Mouse (Mus musculus): ENCODE data around the gene Coq5.

Gene Coq5

GRCm38 (mm10) chr5:115266787-115267468 lies 12.5 kb upstream of the Coq5 start:
- no peak for DNase-seq (ENCODE audit: low read depth, low spot score)

GRCm38 (mm10) chr5:115267469-115268045 lies 11.9 kb upstream of the Coq5 start:
- DNase-seq (ENCODE audit: low read depth, low spot score): no peak

GRCm38 (mm10) chr5:115268266-115268665 lies 11.2 kb upstream of the Coq5 start:
- no peak for DNase-seq (ENCODE audit: low read depth, low spot score)

- DNase-seq (ENCODE audit: low read depth, low spot score): no peak
Observed at GRCm38 (mm10) chr5:115269969-115270368, 9.5 kb upstream of the Coq5 start.

- peak; percentile 54 for DNase-seq (ENCODE audit: low read depth, low spot score)
Observed at GRCm38 (mm10) chr5:115271931-115272811, 7.3 kb upstream of the Coq5 start.

- peak; percentile 98 for DNase-seq (ENCODE audit: low read depth, low spot score)
Observed at GRCm38 (mm10) chr5:115272812-115273548, 6.5 kb upstream of the Coq5 start, which contains the start of gene Rnf10. Gene Rnf10 (minus strand): TSS chr5:115272898.

GRCm38 (mm10) chr5:115273549-115274135 lies 5.8 kb upstream of the Coq5 start:
- DNase-seq (ENCODE audit: low read depth, low spot score): no peak

- DNase-seq (ENCODE audit: low read depth, low spot score): no peak
Observed at GRCm38 (mm10) chr5:115274353-115274752, 5.1 kb upstream of the Coq5 start.

GRCm38 (mm10) chr5:115274771-115275170 lies 4.7 kb upstream of the Coq5 start:
- no peak for DNase-seq (ENCODE audit: low read depth, low spot score)

GRCm38 (mm10) chr5:115275998-115276397 lies 3.5 kb upstream of the Coq5 start:
- DNase-seq (ENCODE audit: low read depth, low spot score): peak; percentile 58

GRCm38 (mm10) chr5:115278053-115278452 lies 1.4 kb upstream of the Coq5 start:
- no peak for DNase-seq (ENCODE audit: low read depth, low spot score)

- DNase-seq (ENCODE audit: low read depth, low spot score): no peak
Observed at GRCm38 (mm10) chr5:115278785-115279184, 681 bp upstream of the Coq5 start.

GRCm38 (mm10) chr5:115280050-115280687 lies 703 bp downstream of the Coq5 start:
- DNase-seq (ENCODE audit: low read depth, low spot score): no peak

GRCm38 (mm10) chr5:115284735-115285134 lies 5.3 kb downstream of the Coq5 start:
- no peak for DNase-seq (ENCODE audit: low read depth, low spot score)

- no peak for DNase-seq (ENCODE audit: low read depth, low spot score)
Observed at GRCm38 (mm10) chr5:115294173-115294572, 14.7 kb downstream of the Coq5 start.

GRCm38 (mm10) chr5:115296347-115296746 lies 16.9 kb downstream of the Coq5 start:
- DNase-seq (ENCODE audit: low read depth, low spot score): no peak

GRCm38 (mm10) chr5:115300035-115300744 lies 20.7 kb downstream of the Coq5 start:
- peak; percentile 81 for DNase-seq (ENCODE audit: low read depth, low spot score)

GRCm38 (mm10) chr5:115300792-115301614 lies 21.5 kb downstream of the Coq5 start, which contains the start of gene Dynll1:
Gene Dynll1 (minus strand): TSS chr5:115300999.
- DNase-seq (ENCODE audit: low read depth, low spot score): peak; percentile 100

GRCm38 (mm10) chr5:115301615-115302014 lies 22.1 kb downstream of the Coq5 start:
- DNase-seq (ENCODE audit: low read depth, low spot score): no peak
